Mouse (Mus musculus) kidney, adult 10 weeks (tissue): ENCODE results near the gene Mtmr14. TPM values are rescaled to one million over a fixed set of nuclear protein-coding genes. Genes with fewer than 3 reads are reported as not detected.

Experiments
- polyA plus RNA-seq: library from polyadenylated mRNA; stranded (reverse); fragments of 350-450 nt; fragmentation: Illumina TruSeq; extraction: RNeasy Lipid Tissue Mini Kit (QIAGEN cat#74804); gene quantifications from one replicate; pipeline ENCODE4 v1.2.3, GENCODE M21; 2014; ENCODE audit warnings: low read depth, low replicate concordance

Gene Mtmr14
- 20.5 TPM for polyA plus RNA-seq

DNA sequence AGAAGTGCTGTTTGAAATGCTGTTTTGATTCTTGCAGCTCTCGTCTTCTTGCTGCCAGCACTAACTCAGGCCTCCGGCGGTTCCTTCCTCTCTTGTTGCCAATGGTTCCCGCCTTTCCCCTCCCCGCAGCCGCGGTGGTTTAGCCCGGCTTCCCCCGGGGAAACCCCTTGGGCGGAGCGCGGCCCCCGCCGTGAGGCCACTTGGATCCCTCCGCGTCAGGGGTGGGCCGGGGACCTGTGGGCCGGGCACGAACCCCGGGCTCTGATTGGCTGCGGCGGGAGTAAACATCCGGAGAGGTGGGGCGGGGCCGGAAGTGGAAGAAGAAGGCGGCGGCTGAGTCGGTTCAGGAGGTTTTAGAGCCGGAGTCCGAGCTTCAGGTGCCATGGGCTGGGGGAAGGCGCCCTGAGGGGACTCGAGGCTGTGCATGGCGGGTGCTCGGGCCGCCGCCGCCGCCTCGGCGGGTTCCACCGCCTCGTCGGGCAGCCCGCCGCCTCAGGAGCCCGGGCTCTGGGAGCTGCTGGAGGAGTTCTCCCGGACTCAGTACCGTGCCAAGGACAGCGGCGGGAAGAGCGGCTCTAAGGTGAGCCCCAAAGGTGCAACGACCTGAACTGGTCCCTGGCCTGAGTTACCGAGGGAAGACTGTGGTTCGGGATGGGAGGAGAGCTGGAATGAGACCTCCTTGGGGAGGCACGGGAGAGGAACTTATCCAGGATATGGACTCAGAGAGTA is at the start of gene Mtmr14:
Mtmr14 (plus strand) TSS at position 302 of the 729 bp plus-strand sequence.

DNA sequence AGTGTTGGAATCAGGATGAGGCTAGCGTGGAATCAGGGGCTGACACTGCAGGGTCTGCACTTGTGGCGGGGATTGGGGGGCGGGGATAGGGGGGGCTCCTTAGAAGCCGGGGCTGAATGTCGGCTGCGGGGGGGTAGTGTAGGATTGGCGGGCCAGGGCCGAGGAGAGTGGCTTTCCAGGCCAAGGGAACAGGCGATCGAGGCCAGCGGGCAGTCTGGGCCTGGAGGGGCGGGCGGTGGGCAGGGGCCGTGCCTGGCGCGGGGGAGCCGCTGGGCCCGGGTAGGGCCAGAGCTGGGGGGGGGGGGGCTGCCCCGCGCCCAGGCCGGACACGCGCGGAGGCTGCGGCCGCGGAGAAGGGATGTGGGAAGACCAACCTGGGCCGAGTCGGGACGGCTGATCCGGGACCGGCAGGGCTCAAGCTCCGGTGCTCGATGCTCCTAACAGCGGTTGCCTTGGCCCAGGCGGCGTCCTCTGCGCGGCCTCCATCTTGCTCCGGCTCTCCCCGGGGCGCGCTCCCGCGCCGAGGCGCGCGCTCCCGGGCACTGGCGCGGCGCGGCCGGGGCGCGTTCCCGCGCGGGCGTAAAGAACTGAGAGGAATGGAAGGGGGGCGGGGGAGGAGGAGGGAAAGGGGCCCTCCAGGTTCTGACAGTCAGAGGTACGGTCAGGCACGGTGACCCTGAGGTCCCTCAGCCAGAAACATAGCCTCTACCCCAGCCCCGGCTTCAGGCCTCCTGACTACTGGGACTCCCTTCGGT is 42.6 kb upstream of the Mtmr14 start, which contains the start of gene Lhfpl4:
Lhfpl4 (minus strand) TSS at position 544 of the 755 bp plus-strand sequence.

DNA sequence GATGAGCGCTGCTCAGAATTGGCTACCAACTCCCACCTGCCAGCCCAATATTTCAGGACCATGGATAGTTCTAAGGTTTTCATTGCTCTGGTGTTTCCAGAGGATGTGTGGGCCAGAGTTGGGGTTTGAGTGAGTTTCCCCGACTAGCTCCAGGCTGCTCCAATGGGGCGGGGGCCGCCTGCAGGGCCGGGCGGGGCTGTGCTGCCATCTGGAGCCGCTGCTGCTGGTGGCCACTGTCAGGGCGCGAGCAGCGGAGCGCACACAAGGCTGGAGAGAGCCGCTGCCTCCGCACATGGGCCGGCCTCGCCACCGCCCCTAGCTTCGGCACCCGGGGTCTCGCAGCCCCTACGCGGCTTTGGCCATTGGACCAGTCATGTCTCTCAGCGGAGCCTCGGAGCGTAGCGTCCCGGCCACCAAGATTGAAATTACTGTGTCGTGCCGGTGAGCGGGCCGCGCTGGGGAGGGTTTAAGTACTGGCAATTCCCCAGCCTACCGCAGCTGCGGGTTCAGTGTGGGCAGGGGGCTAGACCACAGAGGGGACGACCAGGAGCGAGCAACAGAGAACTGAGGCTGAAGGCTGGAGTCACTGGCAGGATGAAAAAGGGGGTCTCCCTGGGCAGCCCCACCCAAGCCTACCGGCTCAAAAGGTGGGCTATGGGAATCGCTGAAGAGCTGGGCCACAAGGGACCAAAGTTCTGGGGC is 44.6 kb downstream of the Mtmr14 start, which contains the start of gene Cpne9:
Cpne9 (plus strand) TSS at position 207 of the 702 bp plus-strand sequence.

DNA sequence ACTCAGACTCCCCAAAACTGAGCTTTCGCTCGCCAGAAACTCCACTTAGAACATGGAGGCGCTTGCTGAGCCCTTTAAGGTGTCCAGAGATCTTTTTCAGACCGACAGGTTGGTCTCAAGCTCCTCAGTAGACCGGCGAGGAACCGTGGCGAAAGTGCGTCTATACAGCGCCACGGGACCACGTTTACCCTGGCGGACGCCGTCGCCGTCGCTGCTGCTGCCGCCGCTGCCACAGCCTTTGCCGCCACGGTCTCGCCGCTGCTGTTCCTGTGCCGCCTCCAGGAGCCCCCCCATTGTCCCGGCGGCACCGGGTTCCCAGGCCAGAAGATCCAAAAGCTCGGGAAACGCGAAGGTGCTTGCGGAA is 69.3 kb downstream of the Mtmr14 start, which contains the start of gene Brpf1:
Brpf1 (plus strand) TSS at position 152 of the 364 bp plus-strand sequence.

GRCm38 (mm10) chr6:113326533-113327315 is 89.1 kb downstream of the Mtmr14 start, which contains the start of gene Ogg1:
TSS of gene Ogg1 (plus strand) at chr6:113326972.

Other genes starting within 250 kb of the Mtmr14 start
- 76.8 TPM for gene Thumpd3, start 191.6 kb upstream of the Mtmr14 start, polyA plus RNA-seq
- gene Setd5, start 160.5 kb upstream of the Mtmr14 start, polyA plus RNA-seq, result 47.8 TPM
- not detected for gene Lhfpl4, start 42.5 kb upstream of the Mtmr14 start, polyA plus RNA-seq
- gene Cpne9, start 44.5 kb downstream of the Mtmr14 start, polyA plus RNA-seq, result not detected
- 2.6 TPM for gene Brpf1, start 69.3 kb downstream of the Mtmr14 start, polyA plus RNA-seq
- 1.6 TPM for gene Ogg1, start 89.1 kb downstream of the Mtmr14 start, polyA plus RNA-seq
- gene Camk1, start 106.1 kb downstream of the Mtmr14 start, polyA plus RNA-seq, result 22.2 TPM
- gene Tada3, start 140.0 kb downstream of the Mtmr14 start, polyA plus RNA-seq, result 1.4 TPM
- gene Arpc4, start 140.3 kb downstream of the Mtmr14 start, polyA plus RNA-seq, result 127 TPM
- gene Ttll3, start 151.4 kb downstream of the Mtmr14 start, polyA plus RNA-seq, result 0.32 TPM
- gene Rpusd3, start 181.5 kb downstream of the Mtmr14 start, polyA plus RNA-seq, result 0.69 TPM
- gene Cidec, start 197.9 kb downstream of the Mtmr14 start, polyA plus RNA-seq, result 0.24 TPM
- gene Jagn1, start 204.7 kb downstream of the Mtmr14 start, polyA plus RNA-seq, result 29.4 TPM
- 4.5 TPM for gene Il17re, start 220.6 kb downstream of the Mtmr14 start, polyA plus RNA-seq
- 6.2 TPM for gene Il17rc, start 233.6 kb downstream of the Mtmr14 start, polyA plus RNA-seq
- 1.5 TPM for gene Creld1, start 245.5 kb downstream of the Mtmr14 start, polyA plus RNA-seq